Mouse (Mus musculus) heart, postnatal 14 days (tissue): ENCODE measurements around the gene Ap5m1. TPM values are rescaled to one million over a fixed set of nuclear protein-coding genes. Genes with fewer than 3 reads are reported as not detected.
"Not testable (repeated sequence)": the region's sequence is repeated elsewhere in the genome, so short reads cannot be mapped to it uniquely, and the experiment has no call there.

Source experiments
- DNase-seq, 2 experiments: peaks; one replicate each; pipeline ENCODE4 v3.0.0; 2021 to 2022
- intact Hi-C: fragments of 180-260 bp; cut with DNase I; formaldehyde crosslinking; loops from one replicate; pipeline ENCODE4 v1.15.1; 2025
- long read RNA-seq, 2 experiments: library from polyadenylated mRNA; stranded (forward); transcript quantifications; one replicate each; pipeline ENCODE4 v2.0.0; 2021
- total RNA-seq, 2 experiments: library from RNA; stranded (reverse); gene quantifications; 2 replicates each; pipeline ENCODE4 v1.2.3; 2021

Gene Ap5m1
- total RNA-seq: 10 to 100 TPM; 12.3 to 13.2 TPM
- long read RNA-seq, experiment 1, full-length matches to known transcripts: 12 of 12 reads
- long read RNA-seq, experiment 1, partial matches to known transcripts: 0 of 12 reads
- long read RNA-seq, experiment 1, other reads (novel, unspliced or antisense): 0 of 12 reads
- long read RNA-seq, experiment 2, full-length matches to known transcripts: 11 of 15 reads
- long read RNA-seq, experiment 2, partial matches to known transcripts: 0 of 15 reads
- long read RNA-seq, experiment 2, other reads (novel, unspliced or antisense): 4 of 15 reads

GRCm38 (mm10) chr14:49065529-49066273 lies at the start of gene Ap5m1:
Ap5m1 (plus strand) TSS chr14:49066097.
- peak in 1 of 2 experiments; percentile 53 for DNase-seq
- intact Hi-C loops: loop anchor here (5.0 to 10.0 kb wide), 3 partner anchors 33 to 621 kb away; partner anchors contain the start of genes Naa30 and Tmem260

DNA sequence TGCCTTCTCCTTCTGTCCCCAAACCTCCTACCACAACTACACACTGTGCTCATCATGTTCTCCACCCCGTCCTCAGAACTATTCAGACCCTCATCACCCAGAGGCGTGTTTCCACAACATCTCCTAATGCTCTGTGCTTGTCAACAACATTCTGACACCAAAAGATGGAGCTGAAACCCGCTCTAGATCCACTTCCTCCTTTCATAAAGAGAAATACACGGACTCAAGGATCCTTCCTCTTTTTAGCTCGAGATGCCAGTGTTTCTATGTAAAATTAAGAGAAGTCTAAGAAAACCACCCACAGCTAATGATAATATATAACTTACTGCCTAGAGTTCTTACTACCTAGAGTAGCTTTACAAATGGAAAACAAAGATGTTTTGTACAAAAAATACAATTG lies 46.1 kb upstream of the Ap5m1 start:
- intact Hi-C loops: no loop called here
- DNase-seq: no peak

GRCm38 (mm10) chr14:49027040-49027778 lies 38.7 kb upstream of the Ap5m1 start:
- intact Hi-C loops: no loop called here
- DNase-seq: no peak

DNA sequence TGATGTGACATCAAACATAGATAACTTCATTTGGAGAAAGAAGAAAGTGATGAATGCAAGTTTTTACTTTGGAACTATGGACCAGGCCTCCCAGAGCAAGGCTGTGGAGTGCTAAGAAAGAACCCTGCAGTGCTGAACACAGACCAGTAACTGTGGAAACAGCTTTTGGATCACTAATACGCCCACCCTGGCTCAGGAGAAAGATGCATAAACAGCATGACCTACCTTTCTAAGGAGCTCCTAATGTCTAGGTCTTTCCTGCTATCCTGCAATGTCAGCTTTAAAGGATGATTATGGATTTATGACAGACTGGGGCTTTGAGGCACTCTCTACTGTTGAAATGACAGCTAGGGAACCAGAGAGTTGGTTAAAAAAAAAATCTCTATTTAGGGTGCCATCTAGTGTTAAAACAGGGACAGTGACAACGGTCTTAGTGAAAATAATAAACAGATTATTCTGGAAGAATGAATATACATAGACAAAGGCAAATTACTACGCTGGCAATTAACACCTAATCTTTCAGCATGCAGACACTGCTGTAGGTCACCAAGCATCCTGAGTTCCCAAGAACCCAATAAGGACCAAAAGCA lies 38.0 kb upstream of the Ap5m1 start:
- no peak for DNase-seq
- intact Hi-C loops: no loop called here

- DNase-seq: no peak
- intact Hi-C loops: no loop called here
Observed at GRCm38 (mm10) chr14:49028991-49029390, 36.9 kb upstream of the Ap5m1 start.

GRCm38 (mm10) chr14:49045610-49046009 lies 20.3 kb upstream of the Ap5m1 start:
- DNase-seq: no peak
- intact Hi-C loops: no loop called here

- intact Hi-C loops: no loop called here
- no peak for DNase-seq
Observed at GRCm38 (mm10) chr14:49049492-49049891, 16.4 kb upstream of the Ap5m1 start.

DNA sequence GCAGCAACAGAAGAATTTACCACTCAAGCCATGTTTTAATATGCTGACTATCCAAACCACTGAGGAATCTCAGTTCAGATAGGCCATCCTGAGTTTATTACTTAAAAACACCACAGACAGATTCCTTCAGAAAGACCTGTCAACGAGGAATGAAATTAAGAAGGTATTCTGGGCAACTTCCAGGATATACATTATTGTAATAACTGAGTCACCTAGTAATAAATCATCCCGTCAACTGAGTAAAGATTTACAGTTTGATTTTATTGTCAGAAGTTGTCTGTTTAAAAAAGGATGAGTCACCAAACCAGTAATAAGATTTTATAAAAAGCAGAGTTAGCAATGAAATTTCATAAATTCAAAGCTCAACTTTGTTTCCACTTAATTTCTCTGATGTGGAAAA lies 2.1 kb upstream of the Ap5m1 start:
- no peak for DNase-seq
- intact Hi-C loops: loop anchor here (10.0 kb wide), 1 partner anchor 619 kb away; the partner anchor contains the start of gene Tmem260

- intact Hi-C loops: loop anchor here (5.0 to 10.0 kb wide), 3 partner anchors 34 to 622 kb away; partner anchors contain the start of genes Naa30 and Tmem260
- peak; percentile 97 to 98 for DNase-seq
Observed at GRCm38 (mm10) chr14:49066274-49066823, 452 bp downstream of the Ap5m1 start, which contains the start of gene Exoc5. Exoc5 (minus strand) TSS chr14:49066653.

GRCm38 (mm10) chr14:49072837-49073236 lies 6.9 kb downstream of the Ap5m1 start:
- intact Hi-C loops: no loop called here
- DNase-seq: no peak

- intact Hi-C loops: no loop called here
- DNase-seq: no peak
Observed at GRCm38 (mm10) chr14:49073896-49074295, 8.0 kb downstream of the Ap5m1 start.

- intact Hi-C loops: no loop called here
- no peak for DNase-seq
Observed at GRCm38 (mm10) chr14:49074361-49074760, 8.5 kb downstream of the Ap5m1 start.

DNA sequence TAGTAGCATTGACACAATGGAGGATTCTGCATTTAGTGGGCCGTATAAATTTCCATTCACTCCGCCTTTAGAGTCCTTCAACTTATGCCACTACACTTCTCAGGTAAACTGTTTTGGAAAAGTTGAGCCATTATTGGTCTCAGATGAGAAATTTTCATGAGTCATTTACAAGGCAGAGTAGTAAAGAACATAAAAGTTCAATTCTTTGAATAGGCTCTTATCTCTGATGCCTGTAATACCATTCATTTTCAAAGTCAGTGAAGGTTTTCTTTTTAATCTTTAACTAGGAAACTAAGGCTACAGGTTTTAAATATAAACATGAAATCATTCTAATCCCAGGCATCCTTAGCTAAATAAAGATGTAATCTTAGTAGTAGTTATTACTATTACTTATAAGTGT lies 12.9 kb downstream of the Ap5m1 start:
- no peak for DNase-seq
- intact Hi-C loops: no loop called here

- intact Hi-C loops: no loop called here
- no peak for DNase-seq
Observed at GRCm38 (mm10) chr14:49086522-49086921, 20.6 kb downstream of the Ap5m1 start.

GRCm38 (mm10) chr14:49088155-49089048 lies 22.5 kb downstream of the Ap5m1 start:
- intact Hi-C loops: no loop called here

DNA sequence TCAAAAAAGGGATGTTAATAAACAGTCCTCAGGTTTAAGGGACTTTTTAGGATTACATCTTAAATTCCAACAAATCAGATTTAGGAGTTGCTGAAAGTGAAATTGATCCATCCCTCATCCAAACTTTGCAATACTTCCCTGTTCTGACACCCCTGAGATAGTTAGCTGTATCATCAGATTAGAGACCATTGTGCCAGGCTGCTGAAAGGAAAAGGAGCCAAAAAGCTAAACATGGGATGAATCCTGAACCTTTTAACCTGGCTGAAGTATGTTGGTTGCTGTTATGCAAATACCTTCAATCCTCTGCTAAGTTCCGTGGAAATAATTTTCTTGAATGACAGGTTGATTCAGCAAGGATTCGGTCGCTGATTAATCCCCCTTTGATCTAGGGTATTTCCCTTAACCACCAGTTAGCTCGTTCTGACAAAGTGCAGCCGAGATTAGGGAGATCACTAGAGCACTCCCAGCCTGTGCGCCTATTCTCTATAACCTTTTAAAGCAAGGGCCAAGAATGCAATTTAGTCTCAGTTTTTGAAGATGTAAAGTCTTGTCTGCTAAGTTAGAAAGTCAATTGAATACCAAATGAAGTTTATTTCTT lies 23.7 kb downstream of the Ap5m1 start:
- intact Hi-C loops: no loop called here
- DNase-seq: no peak

More at GRCm38 (mm10) chr14:49088155-49089048, 22.5 kb downstream of the Ap5m1 start:
- no peak for DNase-seq

DNA sequence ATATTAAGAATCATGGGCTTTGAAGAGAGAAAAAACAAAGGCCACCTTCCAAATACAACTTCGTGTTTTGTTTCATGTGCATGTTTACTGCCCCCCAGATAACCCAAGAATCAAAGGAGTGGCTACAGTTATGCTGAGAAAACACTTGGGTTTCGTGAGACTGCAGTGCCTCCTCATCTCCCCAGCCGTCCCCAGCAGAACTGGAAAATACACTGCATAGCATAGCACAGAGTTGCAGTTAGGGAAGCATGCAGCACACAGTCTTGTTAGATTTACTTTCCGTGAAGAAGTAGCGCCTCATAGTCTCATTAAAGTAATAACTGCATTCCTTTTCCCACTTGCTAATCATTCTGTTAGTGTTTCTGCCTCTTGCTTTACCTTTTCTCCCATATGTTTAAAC lies 24.2 kb downstream of the Ap5m1 start:
- intact Hi-C loops: no loop called here
- no peak for DNase-seq

DNA sequence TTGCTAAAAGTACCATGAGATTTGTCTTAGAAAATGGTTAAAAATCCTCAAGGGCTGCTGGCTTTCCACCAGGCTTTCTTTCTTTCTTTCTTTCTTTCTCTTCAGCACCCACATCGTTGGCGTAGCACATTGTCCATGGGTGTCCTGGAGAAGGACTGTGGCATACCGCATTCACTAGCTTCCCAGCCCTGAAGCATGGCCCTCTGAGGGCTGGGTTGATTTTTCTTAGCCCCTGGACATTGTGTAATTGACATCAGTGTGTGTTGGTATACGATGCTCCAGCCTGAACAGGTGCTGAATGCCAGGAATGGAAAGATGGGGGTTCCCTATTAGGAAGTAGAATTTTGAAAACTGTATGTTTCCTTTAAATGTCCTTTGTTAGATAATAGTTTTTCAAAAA lies 25.4 kb downstream of the Ap5m1 start:
- DNase-seq: no peak
- intact Hi-C loops: no loop called here

- DNase-seq, intact Hi-C loops: not testable (repeated sequence)
Observed at GRCm38 (mm10) chr14:49091755-49092154, 25.9 kb downstream of the Ap5m1 start.
